Mouse (Mus musculus): ENCODE data around the gene Acot1. TPM values are rescaled to one million over a fixed set of nuclear protein-coding genes. Genes with fewer than 3 reads are reported as not detected.
"Not testable (repeated sequence)": the region's sequence is repeated elsewhere in the genome, so short reads cannot be mapped to it uniquely, and the experiment has no call there.

Acot1 gene
- total RNA-seq, 1 experiment from 2014 or later = 7.9 TPM

DNA sequence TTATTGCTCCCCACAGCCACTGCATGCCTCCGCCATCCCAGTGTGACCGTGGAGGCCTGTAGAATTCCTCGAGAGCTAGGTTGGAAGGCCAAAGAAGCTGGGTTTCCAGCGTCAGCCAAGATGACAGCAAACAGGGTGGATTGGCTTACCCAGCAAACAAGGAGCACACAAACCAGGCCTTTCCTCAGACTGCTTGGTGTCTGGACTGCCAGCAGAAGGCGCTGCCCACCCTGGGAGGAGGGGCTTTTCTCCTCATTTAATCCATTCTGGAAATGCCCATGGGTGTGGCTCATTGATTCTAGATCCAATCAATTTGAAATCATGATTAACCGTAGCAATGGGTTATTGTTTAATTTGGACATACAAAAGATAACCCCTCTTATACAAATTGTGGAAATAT lies 3.8 kb downstream of the Acot1 start:
- ATAC-seq (replicated peaks; ENCODE audit: low read depth, poor library complexity, severe bottlenecking) = no peak

DNA sequence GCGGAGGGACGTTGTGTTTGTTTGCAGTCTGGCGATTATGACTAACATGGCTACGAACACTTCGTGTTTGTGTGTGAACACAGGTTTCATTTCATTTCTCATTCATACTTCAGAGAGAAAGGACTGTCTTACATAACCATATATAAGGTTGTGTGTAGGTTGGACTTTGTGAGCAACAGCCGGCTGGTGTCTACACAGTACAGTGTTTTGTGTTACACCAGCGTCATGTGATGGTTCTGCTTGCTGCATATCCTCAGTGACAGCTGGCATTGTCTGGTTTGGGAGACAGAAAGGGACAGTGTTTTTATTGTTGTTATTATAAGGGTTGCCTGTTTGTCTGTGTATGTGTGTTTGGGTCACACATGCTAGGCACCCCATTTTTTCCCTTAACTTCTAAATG lies 4.4 kb downstream of the Acot1 start:
- no peak for ATAC-seq (replicated peaks; ENCODE audit: low read depth, poor library complexity, severe bottlenecking)

DNA sequence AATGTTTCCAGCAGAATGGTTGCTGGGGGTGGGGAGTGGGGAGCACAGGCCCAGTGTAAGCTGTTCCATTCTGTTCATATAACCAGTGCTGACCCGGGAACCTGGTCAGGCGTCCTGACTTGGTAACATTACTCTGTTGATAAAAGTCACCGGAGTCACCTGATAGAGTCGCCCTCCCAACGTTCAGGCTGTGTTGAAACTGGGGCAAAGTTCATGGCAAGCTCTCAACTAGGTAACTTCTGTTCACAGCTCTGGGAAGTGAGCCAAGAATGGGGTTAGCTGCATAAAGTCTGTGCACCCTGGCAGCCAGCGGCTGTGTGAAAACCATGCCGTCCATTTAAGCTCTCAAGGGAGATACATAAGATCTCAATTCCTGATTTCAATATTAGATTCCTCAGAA lies 11.2 kb downstream of the Acot1 start:
- ATAC-seq (replicated peaks; ENCODE audit: low read depth, poor library complexity, severe bottlenecking) = peak; percentile 91

DNA sequence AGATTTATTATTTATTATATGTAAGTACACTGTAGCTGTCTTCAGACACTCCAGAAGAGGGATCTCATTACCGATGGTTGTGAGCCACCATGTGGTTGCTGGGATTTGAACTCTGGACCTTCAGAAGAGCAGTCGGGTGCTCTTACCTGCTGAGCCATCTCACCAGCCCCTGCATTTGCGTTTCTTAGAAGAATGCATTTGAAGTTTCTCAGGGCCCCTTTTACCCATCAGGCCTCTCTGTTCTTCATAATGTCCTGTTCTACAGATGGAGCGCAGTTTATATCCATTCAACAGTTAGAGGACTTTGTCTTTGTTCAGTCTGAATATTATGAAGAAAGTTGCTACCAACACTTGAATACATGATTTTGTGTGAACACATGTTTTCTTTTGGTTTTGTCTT lies 13.0 kb downstream of the Acot1 start:
- ATAC-seq (replicated peaks; ENCODE audit: low read depth, poor library complexity, severe bottlenecking) = not testable (repeated sequence)

DNA sequence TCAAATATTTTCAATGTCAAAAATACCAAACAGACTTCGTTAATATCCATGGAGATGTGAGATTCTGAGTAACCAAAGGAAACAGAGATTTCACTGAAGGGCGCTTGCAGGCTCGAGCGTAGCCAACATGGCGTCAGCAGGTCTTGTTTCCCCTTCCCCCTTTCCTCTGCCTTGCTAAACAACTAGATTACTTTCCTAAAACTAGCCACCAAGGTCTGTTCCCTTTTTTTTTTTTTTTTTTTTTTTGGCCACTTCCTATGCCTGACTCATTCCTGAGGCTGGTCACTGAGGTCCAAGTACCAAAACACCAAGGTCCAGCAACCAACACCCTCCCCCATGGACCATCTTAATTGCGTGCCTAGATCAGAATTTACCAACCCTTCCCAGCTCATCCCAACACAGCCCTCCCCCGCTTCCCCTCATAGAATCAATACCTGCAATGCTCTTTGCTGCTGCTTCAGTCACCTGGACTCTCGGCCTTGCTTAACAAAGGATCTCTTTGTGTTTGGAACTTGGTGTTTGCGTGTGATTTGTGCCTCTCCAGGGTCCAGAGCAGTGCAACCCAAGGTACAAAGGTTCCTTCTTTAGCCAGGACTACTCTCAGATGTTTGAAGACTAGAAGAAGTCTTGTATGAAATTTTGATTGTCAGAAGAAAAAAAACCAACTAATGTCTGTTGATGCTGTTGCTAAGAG lies 13.9 kb downstream of the Acot1 start:
- ATAC-seq (replicated peaks; ENCODE audit: low read depth, poor library complexity, severe bottlenecking) = no peak

DNA sequence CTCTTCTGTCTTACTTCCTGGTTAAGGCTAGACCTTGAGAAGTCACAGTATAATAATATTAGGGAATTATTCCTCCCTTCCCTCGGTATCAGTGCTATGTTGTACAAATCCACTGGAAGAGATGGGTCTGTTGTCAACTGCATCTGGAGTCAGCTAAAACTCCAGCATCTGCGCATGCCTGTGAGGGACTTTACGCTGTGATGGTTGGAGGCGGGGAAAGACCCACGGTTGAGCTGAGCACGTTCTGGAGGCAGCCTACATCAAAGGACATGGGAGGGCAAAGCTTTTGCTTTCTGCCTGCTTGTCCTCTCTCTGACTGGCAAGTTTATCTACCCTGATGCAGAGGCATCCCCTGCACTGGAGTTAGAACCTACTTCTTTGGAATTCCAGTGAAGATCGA lies 16.6 kb downstream of the Acot1 start:
- no peak for ATAC-seq (replicated peaks; ENCODE audit: low read depth, poor library complexity, severe bottlenecking)

DNA sequence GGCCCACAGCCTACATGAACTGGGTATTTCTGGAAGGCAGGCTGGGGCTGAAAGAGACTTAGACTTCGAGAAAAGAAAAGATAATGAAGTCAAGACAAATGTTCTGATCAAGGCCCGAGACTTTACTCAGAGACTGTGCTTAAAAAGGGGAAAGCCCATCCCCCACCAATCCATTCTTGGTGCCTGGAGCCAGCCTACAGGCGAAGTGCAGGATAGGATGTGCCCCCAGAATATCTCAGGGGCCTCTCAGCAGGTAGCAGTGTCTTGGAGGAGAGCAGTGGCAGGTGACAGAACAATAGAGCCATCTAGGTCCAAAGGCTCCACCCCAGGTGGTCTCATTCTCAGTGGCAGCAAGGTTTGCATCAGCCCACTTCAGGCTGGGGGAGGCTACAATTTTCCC lies 19.0 kb downstream of the Acot1 start:
- ATAC-seq (replicated peaks; ENCODE audit: low read depth, poor library complexity, severe bottlenecking) = not testable (repeated sequence)

DNA sequence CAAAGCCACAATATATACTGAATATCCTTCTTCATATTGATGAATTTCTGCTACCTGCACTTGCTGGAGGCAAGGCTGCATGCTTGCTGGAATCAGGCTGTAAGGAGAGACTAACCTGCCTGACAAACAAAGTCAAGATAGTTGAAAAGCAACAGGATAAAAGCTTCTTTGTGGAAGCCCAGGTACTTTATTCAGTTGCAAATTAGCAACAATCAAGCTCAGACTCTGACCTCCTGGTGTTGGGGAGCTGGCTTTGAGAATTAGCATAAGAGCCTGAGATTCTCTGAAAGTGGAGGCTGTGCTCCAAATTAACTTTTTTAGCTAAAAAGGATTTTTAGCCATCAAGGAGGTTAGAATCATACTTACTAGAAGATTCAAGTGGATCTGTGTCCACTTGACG lies 19.8 kb downstream of the Acot1 start:
- not testable (repeated sequence) for ATAC-seq (replicated peaks; ENCODE audit: low read depth, poor library complexity, severe bottlenecking)

DNA sequence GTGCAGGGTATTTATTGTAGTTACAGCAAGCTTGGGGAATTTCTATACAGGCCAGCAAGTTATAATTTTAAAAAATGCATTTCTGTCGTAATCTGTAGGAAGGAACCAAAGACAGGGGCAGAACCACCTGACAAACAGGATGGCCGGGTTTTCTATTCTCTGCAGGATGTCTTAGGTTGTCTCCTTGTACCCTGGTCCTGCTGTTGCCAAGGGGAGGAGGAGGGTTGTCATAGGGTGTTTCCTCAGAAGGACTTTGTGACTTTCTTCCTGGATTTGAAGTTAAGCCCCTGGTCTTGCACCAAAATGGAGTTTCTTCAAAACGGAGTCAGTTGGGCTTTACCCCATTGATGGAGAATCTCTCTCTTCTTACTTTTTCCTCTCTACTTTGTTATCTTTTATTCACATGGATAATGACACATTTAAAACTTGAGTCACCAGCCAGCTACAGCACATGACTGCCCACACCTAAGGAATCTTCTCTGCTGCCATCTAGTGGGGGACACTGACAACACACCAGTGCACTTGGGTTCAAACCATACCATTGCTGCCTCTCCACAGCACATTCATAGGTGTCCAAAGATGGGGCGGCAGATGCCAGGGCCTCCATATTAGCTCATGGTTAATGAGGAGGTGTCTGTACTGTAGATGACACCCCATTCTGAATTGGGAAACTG lies 21.5 kb downstream of the Acot1 start:
- peak; percentile 91 for ATAC-seq (replicated peaks; ENCODE audit: low read depth, poor library complexity, severe bottlenecking)

DNA sequence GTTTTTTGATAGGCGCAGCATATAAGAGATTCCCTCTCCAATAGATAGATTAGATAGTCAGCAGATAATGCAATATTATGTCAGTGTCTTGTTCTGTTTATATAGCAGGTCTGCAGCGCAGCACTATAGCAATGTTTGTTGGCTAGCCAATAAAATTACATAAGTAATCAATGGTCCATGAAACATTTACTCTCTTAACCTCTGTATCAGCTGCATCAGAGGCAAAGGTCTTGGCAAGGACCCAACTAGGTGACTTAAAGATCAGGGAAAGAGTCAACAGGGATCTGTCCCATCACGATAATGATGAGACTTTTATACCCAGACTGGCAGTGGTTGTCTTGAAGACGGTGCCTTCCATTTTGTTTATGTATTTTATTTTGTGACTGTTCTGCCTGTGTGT lies 23.6 kb downstream of the Acot1 start:
- no peak for ATAC-seq (replicated peaks; ENCODE audit: low read depth, poor library complexity, severe bottlenecking)

DNA sequence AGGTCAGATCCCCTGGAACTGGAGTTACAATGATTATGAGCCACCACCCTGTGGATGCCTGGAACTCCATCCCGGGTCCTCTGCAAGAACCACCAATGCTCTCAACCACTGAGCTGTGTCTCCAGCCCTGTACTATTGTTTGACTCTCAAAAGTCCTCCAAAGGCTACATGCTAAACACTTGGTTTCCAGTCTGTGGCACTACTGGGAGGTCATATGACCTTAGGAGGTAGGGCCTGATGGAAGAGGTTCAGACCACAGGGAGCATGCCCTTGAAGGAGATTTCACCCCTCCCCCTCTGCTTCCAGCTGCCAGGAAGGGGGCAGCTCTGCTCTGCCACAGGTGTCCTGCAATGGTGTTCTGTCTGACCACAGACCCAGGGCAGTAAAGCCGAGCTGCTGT lies 24.0 kb downstream of the Acot1 start:
- ATAC-seq (replicated peaks; ENCODE audit: low read depth, poor library complexity, severe bottlenecking) = peak; percentile 41; the same call in 1 of the 2 replicates

DNA sequence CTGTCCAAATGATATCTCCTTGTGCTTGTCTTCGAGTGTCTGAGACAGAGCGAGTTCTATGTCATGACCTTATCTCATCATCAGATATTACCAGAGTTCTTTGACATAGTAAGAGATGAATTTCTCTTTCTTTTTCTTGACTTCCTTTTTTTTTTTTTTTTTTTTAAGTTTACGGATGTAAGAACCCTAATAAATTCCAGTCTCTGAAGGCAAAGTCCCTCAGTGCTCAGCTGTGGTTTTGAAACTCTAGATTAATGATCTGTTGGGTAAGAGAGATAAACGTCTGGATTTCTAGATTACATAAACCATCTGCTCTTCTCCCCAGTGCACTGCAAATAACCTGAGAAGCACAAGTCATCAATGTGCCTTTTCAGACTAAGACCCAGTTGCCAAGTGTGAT lies 24.8 kb downstream of the Acot1 start:
- peak; percentile 55 for ATAC-seq (replicated peaks; ENCODE audit: low read depth, poor library complexity, severe bottlenecking)

DNA sequence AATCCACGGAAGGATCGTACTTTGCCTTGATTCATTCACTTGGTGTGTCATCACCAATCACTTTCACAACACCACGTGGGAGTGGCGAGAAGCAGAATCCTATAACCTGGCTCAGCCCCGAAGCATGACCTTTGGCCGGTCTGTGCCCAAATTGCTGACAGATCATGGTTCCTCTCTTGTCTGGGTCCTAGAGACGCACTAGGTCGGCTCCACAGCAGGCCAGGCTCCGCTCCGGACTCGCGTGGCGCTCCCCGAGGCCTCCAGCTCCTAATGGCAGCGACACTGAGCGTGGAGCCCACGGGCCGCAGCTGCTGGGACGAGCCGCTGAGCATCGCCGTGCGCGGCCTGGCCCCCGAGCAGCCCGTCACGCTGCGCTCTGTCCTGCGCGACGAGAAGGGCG lies 29.0 kb downstream of the Acot1 start, which contains the start of gene Acot4:
Gene Acot4, plus strand, starts transcription at position 139 of the 400 bp plus-strand sequence.
- not testable (repeated sequence) for ATAC-seq (replicated peaks; ENCODE audit: low read depth, poor library complexity, severe bottlenecking)

DNA sequence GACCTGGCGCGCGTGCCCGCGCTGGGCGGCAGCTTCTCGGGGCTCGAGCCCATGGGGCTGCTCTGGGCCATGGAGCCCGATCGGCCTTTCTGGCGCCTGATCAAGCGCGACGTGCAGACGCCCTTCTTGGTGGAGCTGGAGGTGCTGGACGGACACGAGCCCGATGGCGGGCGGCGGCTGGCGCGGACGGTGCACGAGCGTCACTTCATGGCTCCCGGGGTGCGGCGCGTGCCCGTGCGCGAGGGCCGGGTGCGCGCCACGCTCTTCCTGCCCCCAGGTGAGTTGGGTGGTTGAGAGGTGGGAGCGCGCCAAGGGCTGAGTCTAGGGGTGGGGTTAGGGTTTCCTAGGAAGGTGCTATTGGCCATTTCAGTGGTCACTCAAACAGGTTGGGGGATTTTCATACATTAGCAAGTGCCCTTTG lies 29.4 kb downstream of the Acot1 start, which contains the start of gene Gm49366:
Gene Gm49366, plus strand, starts transcription at position 245 of the 421 bp plus-strand sequence.
- not testable (repeated sequence) for ATAC-seq (replicated peaks; ENCODE audit: low read depth, poor library complexity, severe bottlenecking)

DNA sequence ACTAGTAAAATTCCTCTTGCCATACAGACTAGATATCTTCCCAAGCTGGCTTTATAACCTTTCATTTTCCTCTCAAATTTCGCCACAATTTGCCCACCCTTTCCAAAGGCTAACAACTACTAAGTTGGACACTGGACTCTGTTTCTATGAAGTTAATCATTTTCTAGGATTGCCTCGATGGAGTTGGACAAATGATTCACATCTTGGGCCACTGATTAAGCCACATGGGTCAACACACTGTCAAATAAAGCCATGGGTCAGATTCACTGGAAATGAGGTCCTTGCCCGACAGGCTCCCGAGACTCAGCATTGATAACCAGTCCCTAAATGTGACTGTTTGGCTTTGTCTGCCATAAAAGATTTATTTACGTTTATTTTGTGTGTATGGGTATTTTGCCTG lies 33.0 kb downstream of the Acot1 start:
- no peak for ATAC-seq (replicated peaks; ENCODE audit: low read depth, poor library complexity, severe bottlenecking)

DNA sequence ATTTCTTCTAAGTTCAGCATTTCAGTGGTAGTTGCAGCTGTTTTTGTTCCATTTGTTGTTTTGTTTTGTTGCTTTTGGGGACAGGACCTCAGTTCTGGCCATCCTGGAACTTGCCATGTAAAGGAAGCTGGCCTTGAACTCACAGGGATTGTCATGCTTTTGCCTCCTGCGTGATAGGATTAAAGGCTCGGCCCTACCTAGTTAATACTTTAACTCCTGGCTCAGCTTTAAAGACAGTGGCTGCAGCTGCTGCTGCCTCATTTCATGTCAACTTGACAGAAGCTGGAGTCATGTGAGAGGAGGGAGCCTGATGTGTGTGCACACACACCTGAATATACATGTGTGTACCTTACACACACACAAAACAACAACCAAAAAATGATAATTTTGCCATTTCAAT lies 34.8 kb downstream of the Acot1 start:
- no peak for ATAC-seq (replicated peaks; ENCODE audit: low read depth, poor library complexity, severe bottlenecking)

DNA sequence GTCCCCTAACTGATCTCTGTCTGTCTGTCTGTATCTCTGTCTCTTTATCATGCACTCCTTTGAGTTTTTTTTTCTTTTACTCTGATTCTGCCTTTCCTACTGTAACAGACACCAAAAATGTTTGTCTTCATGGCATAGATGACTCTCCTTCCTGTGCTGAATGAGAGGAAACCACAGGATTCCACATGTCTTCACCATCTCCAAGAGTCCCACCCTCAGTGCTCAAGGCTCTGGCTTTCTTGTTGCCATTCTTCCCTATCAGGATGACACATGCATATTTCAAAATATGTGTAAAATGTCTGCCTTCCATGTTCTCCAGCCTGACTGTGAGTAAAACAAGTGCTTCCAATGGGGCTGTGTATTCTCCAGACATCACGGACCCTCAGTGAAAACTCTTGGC lies 37.6 kb downstream of the Acot1 start:
- ATAC-seq (replicated peaks; ENCODE audit: low read depth, poor library complexity, severe bottlenecking) = 0 out of 2 replicates have a peak, but pooled peaks have one; percentile 15

DNA sequence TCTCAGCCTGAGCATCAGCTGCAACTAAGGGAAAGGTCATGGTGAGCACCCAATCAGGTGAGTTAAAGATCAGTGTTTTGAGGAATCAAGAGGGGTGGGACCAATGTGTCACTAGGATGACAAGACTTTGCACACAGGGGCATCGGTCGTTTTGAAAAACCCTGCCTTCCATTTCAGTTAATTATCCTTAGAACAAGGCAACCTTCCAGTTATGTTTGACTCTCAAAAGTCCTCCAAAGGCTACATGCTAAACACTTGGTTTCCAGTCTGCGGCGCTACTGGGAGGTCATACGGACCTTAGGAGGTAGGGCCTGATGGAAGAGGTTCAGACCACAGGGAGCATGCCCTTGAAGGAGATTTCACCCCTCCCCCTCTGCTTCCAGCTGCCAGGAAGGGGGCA lies 41.5 kb downstream of the Acot1 start:
- ATAC-seq (replicated peaks; ENCODE audit: low read depth, poor library complexity, severe bottlenecking) = not testable (repeated sequence)

DNA sequence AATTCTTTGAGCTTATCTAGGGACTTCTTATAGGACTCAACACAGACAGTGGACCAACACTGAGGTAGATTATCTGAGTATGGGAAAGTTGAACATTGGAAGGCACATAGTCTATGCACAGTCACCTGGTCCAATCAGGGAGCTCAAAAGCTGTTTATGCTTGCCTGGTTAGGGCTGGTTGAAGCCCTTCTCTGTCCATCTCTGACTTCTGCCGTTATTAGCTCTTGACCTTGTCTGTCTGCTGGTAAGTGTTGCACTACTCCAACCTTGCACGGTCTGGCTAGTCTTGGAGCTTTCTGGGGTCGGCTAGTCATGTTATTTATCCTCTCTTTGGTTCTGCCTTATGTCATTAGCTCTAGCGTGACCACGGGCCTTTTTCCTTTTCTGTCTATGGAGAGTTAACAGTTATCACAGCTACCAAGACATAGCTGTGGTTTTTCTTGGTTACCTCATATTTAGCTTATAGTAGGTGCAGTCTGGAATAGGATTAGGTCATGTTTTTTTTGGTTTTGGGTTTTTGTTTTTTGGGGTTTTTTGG lies 42.7 kb downstream of the Acot1 start, which contains the start of gene Acot3:
Gene Acot3, plus strand, starts transcription at position 208 of the 538 bp plus-strand sequence.
- ATAC-seq (replicated peaks; ENCODE audit: low read depth, poor library complexity, severe bottlenecking) = peak; percentile 77

DNA sequence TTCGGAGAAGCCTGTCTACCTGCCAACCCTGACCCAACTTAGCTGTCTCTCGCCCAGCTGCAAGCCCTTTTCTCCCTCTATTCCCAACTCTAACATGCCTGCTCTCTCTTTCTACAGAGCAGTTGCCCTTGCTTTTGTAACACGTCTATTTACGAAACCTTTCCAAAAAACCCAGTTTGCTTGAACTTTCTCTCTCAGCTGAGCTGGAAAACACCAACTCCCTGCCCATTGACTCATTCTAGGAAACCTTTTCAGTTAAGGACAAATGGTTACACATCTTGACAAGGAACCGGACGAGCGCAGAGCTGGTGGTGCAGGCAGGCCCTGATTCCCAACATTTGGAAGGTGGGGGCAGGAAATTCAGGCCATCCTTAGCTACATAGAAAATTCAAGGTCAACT lies 43.3 kb downstream of the Acot1 start:
- no peak for ATAC-seq (replicated peaks; ENCODE audit: low read depth, poor library complexity, severe bottlenecking)

DNA sequence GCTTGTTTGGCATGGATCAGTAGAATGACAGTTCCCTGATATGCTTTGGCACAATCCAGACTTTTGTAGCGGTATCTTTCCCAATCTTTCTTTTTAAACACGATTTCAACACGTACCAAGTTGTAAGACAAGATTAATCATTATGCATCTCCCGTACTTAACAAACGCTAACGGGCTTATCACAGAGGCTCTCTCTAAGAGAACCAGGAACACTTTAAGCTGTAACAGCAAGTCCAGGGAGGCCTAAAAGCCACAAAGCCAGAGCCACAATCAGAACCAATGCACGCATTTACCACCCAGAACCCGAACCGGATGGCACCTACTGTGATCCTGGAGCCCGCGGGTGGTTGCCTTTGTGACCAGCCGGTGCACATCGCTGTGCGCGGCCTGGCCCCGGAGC lies 43.9 kb downstream of the Acot1 start:
- no peak for ATAC-seq (replicated peaks; ENCODE audit: low read depth, poor library complexity, severe bottlenecking)
